Mouse (Mus musculus) MEL (cell line): ENCODE measurements around the gene Frs3. TPM values are rescaled to one million over a fixed set of nuclear protein-coding genes. Genes with fewer than 3 reads are reported as not detected.

Source experiments
- DNase-seq: peaks from one replicate; pipeline ENCODE4 v3.0.0; 2011; ENCODE audit warnings: low read depth, low spot score
- H3K27ac ChIP-seq: 2 replicates; pipeline ENCODE4 v1.5.1; 2012; ENCODE audit warnings: low read depth, mild to moderate bottlenecking, control low read depth, low read length, moderate library complexity; ENCODE audit not compliant: control insufficient read depth
- H3K27me3 ChIP-seq, 2 experiments: fragments of 150-350 bp in 1 of 2; sonication (generic) in 1 of 2; 2 replicates each; pipeline ENCODE4 v1.6.1; 2012; ENCODE audit warnings: low read length in 2 of 2, mild to moderate bottlenecking in 2 of 2, improper control_type of control experiment in 1 of 2, moderate library complexity in 1 of 2; ENCODE audit not compliant: insufficient read depth in 2 of 2, control insufficient read depth in 1 of 2
- H3K36me3 ChIP-seq, 2 experiments: 2 replicates each; pipeline ENCODE4 v1.6.1; 2012 to 2014; ENCODE audit warnings: low read length in 2 of 2, improper control_type of control experiment in 1 of 2, inconsistent platforms in 1 of 2, mild to moderate bottlenecking in 1 of 2; ENCODE audit not compliant: insufficient read depth in 2 of 2, control insufficient read depth in 1 of 2
- H3K4me1 ChIP-seq, 2 experiments: fragments of 150-350 bp in 1 of 2; sonication (generic) in 1 of 2; 2 replicates each; pipeline ENCODE4 v1.6.1; 2012; ENCODE audit warnings: low read length in 2 of 2, improper control_type of control experiment in 1 of 2, mild to moderate bottlenecking in 1 of 2; ENCODE audit not compliant: insufficient read depth in 2 of 2, control insufficient read depth in 1 of 2
- H3K4me3 ChIP-seq, 2 experiments: fragments of 150-350 bp in 1 of 2; sonication (generic) in 1 of 2; 2 replicates each; pipeline ENCODE4 v1.5.1; 2012; ENCODE audit warnings: low read depth in 2 of 2, low read length in 2 of 2, mild to moderate bottlenecking in 2 of 2, moderate library complexity in 2 of 2, control low read depth in 1 of 2, improper control_type of control experiment in 1 of 2; ENCODE audit not compliant: control insufficient read depth in 1 of 2, insufficient read depth in 1 of 2
- H3K79me2 ChIP-seq: 2 replicates; pipeline ENCODE4 v1.6.1; 2012; ENCODE audit warnings: mild to moderate bottlenecking, low read length, moderate library complexity; ENCODE audit not compliant: control insufficient read depth, poor library complexity, insufficient read depth
- H3K9ac ChIP-seq: 2 replicates; pipeline ENCODE4 v1.6.1; 2012; ENCODE audit warnings: low read depth, mild to moderate bottlenecking, control low read depth, low read length, moderate library complexity; ENCODE audit not compliant: control insufficient read depth, poor library complexity, severe bottlenecking
- H3K9me3 ChIP-seq: fragments of 150-350 bp; sonication (generic); replicated peaks from 2 replicates; pipeline ENCODE4 v1.6.1; 2012; ENCODE audit warnings: mild to moderate bottlenecking, low read length, improper control_type of control experiment, moderate library complexity; ENCODE audit not compliant: insufficient read depth
- BHLHE40 ChIP-seq: IDR thresholded peaks from 2 replicates; pipeline ENCODE4 v1.6.1; 2012; ENCODE audit warnings: low read depth, mild to moderate bottlenecking, inconsistent platforms, low read length, improper control_type of control experiment, borderline replicate concordance
- CTCF ChIP-seq, 3 experiments: IDR thresholded peaks in 2 of 3; conservative IDR thresholded peaks in 1 of 3; 2 replicates each; pipeline ENCODE4 v1.5.1; 2011 to 2012; ENCODE audit warnings: low read length in 3 of 3, low read depth in 2 of 3, mild to moderate bottlenecking in 2 of 3, improper control_type of control experiment in 1 of 3, inconsistent platforms in 1 of 3, mixed read lengths in 1 of 3, moderate library complexity in 1 of 3; ENCODE audit not compliant: control insufficient read depth in 1 of 3, insufficient read depth in 1 of 3, poor library complexity in 1 of 3, severe bottlenecking in 1 of 3
- E2F4 ChIP-seq: IDR thresholded peaks from 2 replicates; pipeline ENCODE4 v1.6.1; 2011; ENCODE audit warnings: low read depth, low read length, improper control_type of control experiment, borderline replicate concordance
- ELF1 ChIP-seq: IDR thresholded peaks from 2 replicates; pipeline ENCODE4 v1.6.1; 2014; ENCODE audit warnings: low read depth, mild to moderate bottlenecking, inconsistent platforms, low read length, improper control_type of control experiment, moderate library complexity
- EP300 ChIP-seq, 2 experiments: IDR thresholded peaks; 2 replicates each; pipeline ENCODE4 v1.6.1; 2011; ENCODE audit warnings: improper control_type of control experiment in 2 of 2, low read length in 2 of 2, low read depth in 1 of 2, mild to moderate bottlenecking in 1 of 2
- ETS1 ChIP-seq: IDR thresholded peaks from 2 replicates; pipeline ENCODE4 v1.6.1; 2012; ENCODE audit warnings: low read depth, mild to moderate bottlenecking, inconsistent platforms, low read length, improper control_type of control experiment, moderate library complexity
- GATA1 ChIP-seq: IDR thresholded peaks from 2 replicates; pipeline ENCODE4 v1.6.1; 2011; ENCODE audit warnings: low read depth, low read length, improper control_type of control experiment
- HCFC1 ChIP-seq: IDR thresholded peaks from 2 replicates; pipeline ENCODE4 v1.6.1; 2012; ENCODE audit warnings: low read depth, mild to moderate bottlenecking, inconsistent platforms, low read length, improper control_type of control experiment, moderate library complexity
- MAFK ChIP-seq: IDR thresholded peaks from 2 replicates; pipeline ENCODE4 v1.6.1; 2011; ENCODE audit warnings: low read depth, mild to moderate bottlenecking, low read length, improper control_type of control experiment, borderline replicate concordance
- MAX ChIP-seq: IDR thresholded peaks from 2 replicates; pipeline ENCODE4 v1.6.1; 2011; ENCODE audit warnings: low read length, improper control_type of control experiment
- MAZ ChIP-seq: IDR thresholded peaks from 2 replicates; pipeline ENCODE4 v1.6.1; 2012; ENCODE audit warnings: low read depth, mild to moderate bottlenecking, inconsistent platforms, low read length, improper control_type of control experiment
- MXI1 ChIP-seq: IDR thresholded peaks from 2 replicates; pipeline ENCODE4 v1.6.1; 2011; ENCODE audit warnings: mild to moderate bottlenecking, low read depth, low read length, improper control_type of control experiment
- MYC ChIP-seq: IDR thresholded peaks from 2 replicates; pipeline ENCODE4 v1.6.1; 2011; ENCODE audit warnings: low read depth, mild to moderate bottlenecking, low read length, improper control_type of control experiment, moderate library complexity
- POLR2A ChIP-seq, 2 experiments: IDR thresholded peaks; 2 replicates each; pipeline ENCODE4 v1.6.1; 2011 to 2012; ENCODE audit warnings: low read length in 2 of 2, mild to moderate bottlenecking in 2 of 2, control low read depth in 1 of 2, improper control_type of control experiment in 1 of 2, low read depth in 1 of 2, moderate library complexity in 1 of 2; ENCODE audit not compliant: control insufficient read depth in 1 of 2, insufficient read depth in 1 of 2, poor library complexity in 1 of 2
- POLR2AphosphoS5 ChIP-seq: IDR thresholded peaks from 2 replicates; pipeline ENCODE4 v1.6.1; 2012; ENCODE audit warnings: low read depth, borderline replicate concordance, mild to moderate bottlenecking, inconsistent platforms, low read length, moderate library complexity, mixed read lengths
- RAD21 ChIP-seq: IDR thresholded peaks from 2 replicates; pipeline ENCODE4 v1.6.1; 2011; ENCODE audit warnings: mild to moderate bottlenecking, low read depth, low read length, improper control_type of control experiment
- RCOR1 ChIP-seq: IDR thresholded peaks from 2 replicates; pipeline ENCODE4 v1.6.1; 2012; ENCODE audit warnings: low read depth, mild to moderate bottlenecking, inconsistent platforms, low read length, improper control_type of control experiment
- SIN3A ChIP-seq: IDR thresholded peaks from 2 replicates; pipeline ENCODE4 v1.6.1; 2012; ENCODE audit warnings: low read length, improper control_type of control experiment, inconsistent platforms
- SMC3 ChIP-seq: IDR thresholded peaks from 2 replicates; pipeline ENCODE4 v1.6.1; 2011; ENCODE audit warnings: low read depth, low read length, improper control_type of control experiment
- TAL1 ChIP-seq: IDR thresholded peaks from 2 replicates; pipeline ENCODE4 v1.6.1; 2012; ENCODE audit warnings: mild to moderate bottlenecking, inconsistent platforms, low read length, moderate library complexity, mixed read lengths
- TBP ChIP-seq: IDR thresholded peaks from 2 replicates; pipeline ENCODE4 v1.8.0; 2011; ENCODE audit warnings: low read depth, low read length, improper control_type of control experiment
- TCF12 ChIP-seq: IDR thresholded peaks from 2 replicates; pipeline ENCODE4 v1.6.1; 2014; ENCODE audit warnings: low read depth, mild to moderate bottlenecking, inconsistent platforms, low read length, improper control_type of control experiment, moderate library complexity
- USF1 ChIP-seq: IDR thresholded peaks from 2 replicates; pipeline ENCODE4 v1.6.1; 2014; ENCODE audit warnings: low read depth, mild to moderate bottlenecking, inconsistent platforms, low read length, improper control_type of control experiment, moderate library complexity
- USF2 ChIP-seq, 2 experiments: IDR thresholded peaks; 2 replicates each; pipeline ENCODE4 v1.6.1; 2011 to 2012; ENCODE audit warnings: improper control_type of control experiment in 2 of 2, low read length in 2 of 2, borderline replicate concordance in 1 of 2, inconsistent platforms in 1 of 2, low read depth in 1 of 2, mild to moderate bottlenecking in 1 of 2; ENCODE audit not compliant: insufficient read depth in 1 of 2
- ZKSCAN1 ChIP-seq: IDR thresholded peaks from 2 replicates; pipeline ENCODE4 v1.6.1; 2012; ENCODE audit warnings: low read depth, mild to moderate bottlenecking, inconsistent platforms, low read length, improper control_type of control experiment, moderate library complexity
- polyA plus RNA-seq, 2 experiments: library from polyadenylated mRNA; stranded (reverse) in 1 of 2; unstranded in 1 of 2; fragments of >175 nt in 1 of 2; fragments of >200 nt in 1 of 2; gene quantifications; 2 replicates each; pipeline versions ENCODE4 v1.2.1 to v1.2.4; 2012; ENCODE audit warnings: low replicate concordance in 2 of 2, low read depth in 1 of 2; ENCODE audit not compliant: insufficient read length in 2 of 2, insufficient read depth in 1 of 2, missing spikeins in 1 of 2
- total RNA-seq: library from RNA; depleted of rRNA; stranded (reverse); fragments of 300-350 nt; gene quantifications from 2 replicates; pipeline ENCODE4 v1.2.3, GENCODE M21; 2012

The Frs3 gene
- total and polyA plus RNA-seq, 3 experiments: 2.7 to 4.4 TPM; not detected in 1

GRCm38 (mm10) chr17:47742991-47743734, 54.3 kb downstream of the Frs3 start:
- Histone ChIP-seq H3K4me1 (peaks cover 5 to 32% of the 10 kb centered on the region in 2 experiments), H3K27me3 (no peaks in the 10 kb centered on the region), H3K36me3 (peaks cover 0 to 22% of the 10 kb centered on the region in 2 experiments; a peak in 2 of 4 replicates), H3K27ac (peak overlapping the region; percentile 77), H3K9ac (peak overlapping the region; percentile 52), H3K4me3 (peak overlapping the region; percentile 27; a peak in 3 of 4 replicates), H3K9me3 (no peaks in the 10 kb centered on the region), H3K79me2 (no peaks in the 10 kb centered on the region)
- DNase-seq: peak; percentile 93
- TF ChIP-seq POLR2AphosphoS5 (no peak), POLR2A (IDR thresholded peaks at IDR 0.05; ENCODE audit: control insufficient read depth in 1 of 2, insufficient read depth in 1 of 2, low read depth in 1 of 2, low read length in 2 of 2, poor library complexity in 1 of 2) (peak in 1 of 2 experiments; percentile 46; a peak in 1 of 4 replicates), SIN3A (peak; percentile 85), EP300 (IDR thresholded peaks at IDR 0.05; ENCODE audit: low read depth in 1 of 2, low read length in 2 of 2) (peak; percentile 89 to 92), CTCF (IDR thresholded peaks at IDR 0.05 in 2 of 3, conservative IDR thresholded peaks at IDR 0.05 in 1 of 3; ENCODE audit: control insufficient read depth in 1 of 3, insufficient read depth in 1 of 3, low read depth in 2 of 3, low read length in 3 of 3, poor library complexity in 1 of 3, severe bottlenecking in 1 of 3) (peak; percentile 77 to 81 (median 80)), RCOR1 (peak; percentile 94), ELF1 (peak; percentile 72), MYC (peak; percentile 63; the same call in 1 of the 2 replicates), ZKSCAN1 (no peak), TAL1 (peak; percentile 48), TBP (peak; percentile 47), RAD21 (peak; percentile 43), GATA1 (peak; percentile 94), E2F4 (no peak), MAX (0 out of 2 replicates have a peak, but pooled peaks have one; percentile 45), USF2 (IDR thresholded peaks at IDR 0.05; ENCODE audit: borderline replicate concordance in 1 of 2, insufficient read depth in 1 of 2, low read depth in 1 of 2, low read length in 2 of 2) (no peak), BHLHE40 (no peak), SMC3 (peak; percentile 55), USF1 (no peak), ETS1 (peak; percentile 81), MAFK (no peak), MAZ (peak; percentile 91; the same call in 1 of the 2 replicates), HCFC1 (peak; percentile 61; the same call in 1 of the 2 replicates), TCF12 (peak; percentile 87), MXI1 (peak; percentile 48; the same call in 1 of the 2 replicates)
